Mouse (Mus musculus) megakaryocyte, embryonic 14.5 days (primary cell): ENCODE measurements around the gene Coro6.

Experiments
- FLI1 ChIP-seq: IDR thresholded peaks from 2 replicates; pipeline ENCODE4 v1.6.1; 2012; ENCODE audit warnings: low read length, inconsistent platforms, mixed read lengths
- GATA1 ChIP-seq: IDR thresholded peaks from 3 replicates; pipeline ENCODE4 v1.6.1; 2012; ENCODE audit warnings: mixed read lengths, low read length, inconsistent platforms, borderline replicate concordance

- TF ChIP-seq GATA1, result no peak
- no peak for TF ChIP-seq FLI1
Observed at GRCm38 (mm10) chr11:77511336-77511735, 49.1 kb downstream of the Coro6 start.
